Mouse (Mus musculus) T-cell, adult 2 months (primary cell): ENCODE data around the gene Fhl3.

Experiments used
- DNase-seq: peaks from one replicate; pipeline ENCODE4 v3.0.0; 2022; ENCODE audit warnings: low spot score

The Fhl3 gene

DNA sequence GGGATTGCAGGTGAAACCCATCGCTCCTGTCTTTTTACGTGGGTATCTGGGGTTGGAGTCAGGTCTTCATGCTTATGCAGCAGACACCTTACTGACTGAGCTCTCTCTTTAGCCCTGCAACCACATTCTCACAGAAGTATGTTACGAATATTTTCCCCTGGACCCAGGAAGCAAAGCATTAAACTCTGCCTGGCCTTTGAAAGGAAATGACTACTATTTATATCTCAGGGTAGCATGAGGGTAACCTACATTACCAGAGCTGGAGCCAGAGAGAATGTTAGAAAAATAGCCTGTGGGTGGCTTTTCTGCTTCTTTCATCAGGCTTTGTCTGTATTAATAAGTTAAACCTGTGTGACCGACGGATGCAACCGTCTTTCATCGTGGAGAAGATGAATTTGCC lies 55.0 kb downstream of the Fhl3 start:
- no peak for DNase-seq
